8 mouse cellular contexts compared by ENCODE assay signal in genomic region chr17:28079618-28080017, GRCm38 (mm10). TPM values are rescaled to one million over a fixed set of nuclear protein-coding genes. Genes with fewer than 3 reads are reported as not detected.
DNase-seq lines count a peak whose midpoint lies in the region; ATAC-seq lines count a peak whose summit lies in the region.

No protein-coding gene starts in this region.

- ATAC-seq in common myeloid progenitor, adult 5-6 weeks (replicated peaks; ENCODE audit: low read depth, poor library complexity, severe bottlenecking): peak; percentile 61
- peak; percentile 83 for ATAC-seq in inflammation-experienced regulatory T-cells, adult 6 months

- intact Hi-C loops in gastrocnemius, postnatal 14 days (cut with DNase I; ENCODE audit: low total_unique reads): loop anchor here (5.0 kb wide), 2 partner anchors 83 to 92 kb away; no protein-coding TSS in a partner anchor
- intact Hi-C loops in left cerebral cortex, postnatal 25 days (cut with DNase I): loop anchor here (5.0 kb wide), 1 partner anchor 172 kb away; the partner anchor contains the start of genes Anks1 and Taf11

- DNase-seq in adipocyte (ENCODE audit: low spot score): peak; percentile 80
- peak; percentile 82 for DNase-seq in gastrocnemius, postnatal 14 days
- DNase-seq in left cerebral cortex, postnatal 25 days (ENCODE audit: low spot score in 2 of 2): peak; percentile 85 to 89
- DNase-seq in mesoderm, embryonic 11.5 days (ENCODE audit: low read depth, low spot score): peak; percentile 91
- DNase-seq in right cerebral cortex, postnatal 25 days: peak; percentile 79
- DNase-seq in urinary bladder, postnatal 36 days (ENCODE audit: low spot score in 2 of 2): peak; percentile 73 to 82

RNA-seq across cellular contexts. Expression of gene Tcp11, which starts 0.8 kb away (rescaled TPM):
- 2.2 TPM in 1 of 2 replicates, not detected in the other for total RNA-seq in common myeloid progenitor, adult 5-6 weeks (2017)
- not detected for total RNA-seq in gastrocnemius, postnatal 14 days (2021)
- 1 to 10 TPM; 1.8 to 1.9 (median 1.8) TPM for polyA plus RNA-seq in inflammation-experienced regulatory T-cells, adult 6 months (2017; shearing (Covaris generic))
- total RNA-seq in left cerebral cortex, postnatal 25 days (2021): under 1 TPM; 0.80 to 0.99 TPM

Comparison
In these comparisons a context has a peak if more than half of its experiments do, and no peak if none do; other contexts are left out.
1. Peak in every context shown above with its lines: DNase-seq and ATAC-seq.